Mouse (Mus musculus) liver, adult 2 months (tissue): ENCODE results near the gene Fam129a.

Experiments used
- CTCF ChIP-seq: fragments of 200-500 bp; IDR thresholded peaks from 2 replicates; pipeline ENCODE4 v1.5.1; 2011; ENCODE audit warnings: low read depth, low read length, control low read depth
- POLR2A ChIP-seq: fragments of 200-500 bp; IDR thresholded peaks from 2 replicates; pipeline ENCODE4 v1.6.1; 2011; ENCODE audit warnings: low read length, control low read depth; ENCODE audit not compliant: insufficient read depth; ENCODE audit errors: extremely low read depth

- TF ChIP-seq CTCF (no peak), POLR2A (no peak)
Measured at GRCm38 (mm10) chr1:151597677-151598297, 26.8 kb downstream of the Fam129a start.
